Mouse (Mus musculus) cerebellum, adult 2 months (tissue): ENCODE data around the gene A530016L24Rik.

Experiments
- CTCF ChIP-seq: fragments of 200-500 bp; IDR thresholded peaks from 2 replicates; pipeline ENCODE4 v1.5.1; 2011; ENCODE audit warnings: low read depth, mild to moderate bottlenecking, control low read depth, low read length, moderate library complexity, borderline replicate concordance; ENCODE audit not compliant: insufficient read depth
- POLR2A ChIP-seq: fragments of 200-500 bp; IDR thresholded peaks from 2 replicates; pipeline ENCODE4 v1.6.1; 2011; ENCODE audit warnings: low read length, control low read depth, borderline replicate concordance; ENCODE audit not compliant: insufficient read depth

DNA sequence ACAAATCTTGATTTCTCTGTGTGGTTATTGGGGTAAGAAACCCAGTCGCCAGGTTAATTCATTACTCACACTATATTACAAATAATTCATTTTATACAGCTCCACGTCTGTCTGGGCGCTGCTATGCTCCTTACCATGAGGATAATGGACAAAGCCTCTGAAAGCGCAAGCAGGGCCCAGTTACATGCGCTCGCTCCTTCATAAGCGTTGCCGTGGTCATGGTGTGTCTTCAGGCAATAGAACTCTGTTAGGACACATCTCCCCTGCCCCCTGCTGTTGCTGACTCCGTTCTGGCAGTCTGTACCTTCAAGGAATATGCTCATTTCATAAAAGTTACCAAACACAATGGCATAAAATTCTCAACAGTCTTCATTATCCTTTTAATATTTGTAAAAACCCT, 37.4 kb upstream of the A530016L24Rik start:
- TF ChIP-seq POLR2A (no peak), CTCF (no peak)
